Mouse (Mus musculus): Measurements from ENCODE around the gene Spock1.

Gene Spock1

DNA sequence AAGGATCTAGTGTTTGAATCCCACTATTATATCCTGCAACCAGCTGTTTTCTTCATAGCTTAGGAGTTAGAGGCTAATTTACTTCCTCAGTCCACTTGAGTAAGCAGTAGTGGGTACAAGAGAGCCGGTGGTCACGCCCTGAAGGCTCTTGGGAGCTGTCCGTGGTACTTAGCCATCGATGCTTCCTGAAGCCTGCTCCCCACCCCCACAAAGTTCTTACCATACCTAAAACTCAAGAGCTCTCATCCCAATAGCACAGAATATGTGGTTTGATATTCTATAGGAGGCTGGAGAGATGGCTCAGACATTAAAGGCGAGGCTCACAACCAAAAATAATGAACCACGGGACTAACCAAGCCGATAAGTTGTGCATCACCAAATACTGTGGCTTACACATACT is 40.5 kb downstream of the Spock1 start:
- ATAC-seq (ENCODE audit: insufficient number of reproducible peaks, low FRiP score, low TSS enrichment) = no peak

DNA sequence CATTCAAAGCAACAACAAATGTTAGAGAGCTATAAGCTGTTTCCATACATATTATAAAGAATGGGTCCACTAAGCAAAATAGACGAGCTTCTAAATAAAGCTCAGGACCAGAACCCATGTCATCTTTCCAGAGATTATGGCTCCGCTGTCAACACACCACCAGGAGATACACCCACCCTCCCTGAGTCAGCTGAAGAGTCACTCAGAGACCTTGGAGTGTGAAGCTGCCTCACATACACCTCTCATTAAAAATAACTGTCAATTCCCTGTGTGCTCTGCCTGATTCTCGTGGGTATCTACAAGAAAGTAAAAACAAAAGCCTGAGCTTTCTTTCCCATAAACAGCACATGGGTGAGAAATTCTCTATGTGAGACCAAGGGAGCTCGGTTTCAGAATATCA is 43.1 kb downstream of the Spock1 start:
- no peak for ATAC-seq (ENCODE audit: insufficient number of reproducible peaks, low FRiP score, low TSS enrichment)

DNA sequence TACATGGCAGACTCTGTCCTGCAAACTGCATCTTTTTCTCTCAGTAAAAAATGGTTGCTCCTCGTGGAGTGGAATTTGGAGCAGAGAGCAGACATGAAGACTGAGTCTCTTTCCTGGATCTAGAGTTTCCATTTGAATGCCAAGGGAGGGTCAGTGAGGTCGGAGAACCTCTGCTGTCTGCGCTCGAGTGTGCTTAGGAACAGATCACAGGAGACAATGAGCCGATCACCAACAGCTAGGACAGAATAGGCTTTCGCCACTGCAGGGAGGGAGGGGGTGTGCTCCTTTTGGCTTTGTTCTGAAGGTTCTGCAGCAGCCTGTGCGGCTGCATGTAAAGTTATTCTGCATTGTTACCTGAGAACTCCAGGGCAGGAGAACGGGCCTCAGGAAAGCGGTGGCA is 49.6 kb downstream of the Spock1 start:
- ATAC-seq (ENCODE audit: insufficient number of reproducible peaks, low FRiP score, low TSS enrichment) = no peak

DNA sequence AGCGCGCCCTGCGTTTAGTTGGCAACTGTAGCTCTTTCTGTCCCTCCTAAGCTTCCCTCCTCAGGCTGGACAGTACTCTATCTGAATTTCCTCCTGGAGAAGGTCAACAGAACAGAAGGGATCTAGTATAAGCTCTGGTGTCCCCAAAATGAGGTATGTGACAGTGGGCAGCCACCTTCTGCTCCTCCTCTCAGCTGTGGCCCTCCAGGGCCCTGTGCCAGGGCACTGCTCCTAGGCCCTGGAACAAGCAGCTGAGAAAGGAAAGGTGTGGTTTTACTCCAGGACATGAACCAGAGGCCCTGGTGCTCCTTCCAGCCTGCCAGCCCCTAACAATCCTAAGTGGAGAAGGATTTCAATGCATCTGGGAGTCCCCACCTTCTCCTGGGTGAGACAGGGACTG is 51.1 kb downstream of the Spock1 start:
- peak; percentile 70; the same call in 1 of the 2 replicates for ATAC-seq (ENCODE audit: insufficient number of reproducible peaks, low FRiP score, low TSS enrichment)

GRCm38 (mm10) chr13:57856311-57856853 is 51.8 kb downstream of the Spock1 start:
- no peak for ATAC-seq (ENCODE audit: insufficient number of reproducible peaks, low FRiP score, low TSS enrichment)

- ATAC-seq (ENCODE audit: insufficient number of reproducible peaks, low FRiP score, low TSS enrichment) = no peak
Observed at GRCm38 (mm10) chr13:57855766-57856165, 52.4 kb downstream of the Spock1 start.

DNA sequence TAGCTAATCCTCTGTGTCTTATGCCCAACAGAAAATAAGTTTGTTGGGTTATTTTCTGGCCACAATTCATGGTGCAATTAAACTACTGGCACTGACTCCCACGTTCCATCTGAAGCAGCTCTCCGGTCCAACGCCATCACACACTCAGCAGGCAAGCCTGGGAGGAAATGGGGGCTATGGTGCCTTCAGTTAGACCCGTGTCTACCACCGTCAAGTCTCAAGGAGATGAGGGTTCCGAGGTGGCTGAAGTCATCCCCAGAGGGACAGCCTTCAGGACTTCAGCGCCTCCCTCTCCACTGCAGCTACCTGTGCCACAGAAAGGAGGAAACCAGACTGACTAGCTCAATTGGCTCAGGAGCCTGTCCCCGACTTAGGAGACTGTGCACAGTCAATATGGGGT is 53.7 kb downstream of the Spock1 start:
- ATAC-seq (ENCODE audit: insufficient number of reproducible peaks, low FRiP score, low TSS enrichment) = no peak

DNA sequence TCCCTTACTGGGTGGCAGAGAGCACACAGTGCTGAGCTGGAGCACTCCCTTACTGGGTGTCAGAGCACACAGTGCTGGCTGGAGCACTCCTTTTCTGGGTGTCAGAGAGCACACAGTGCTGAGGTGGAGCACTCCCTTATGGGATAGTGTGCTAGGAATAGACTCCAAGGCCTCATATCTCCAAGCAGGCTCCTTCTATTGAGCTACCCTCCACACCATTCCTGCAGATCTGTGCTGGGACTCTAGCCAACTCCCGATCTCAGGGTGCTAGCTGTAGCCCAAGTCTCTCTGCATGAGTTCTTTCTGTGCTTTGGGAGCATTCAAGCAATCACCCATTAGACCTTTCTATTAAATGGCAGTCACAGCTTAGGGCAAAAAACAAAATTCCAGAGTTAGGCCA is 54.5 kb downstream of the Spock1 start:
- no peak for ATAC-seq (ENCODE audit: insufficient number of reproducible peaks, low FRiP score, low TSS enrichment)

- no peak for ATAC-seq (ENCODE audit: insufficient number of reproducible peaks, low FRiP score, low TSS enrichment)
Observed at GRCm38 (mm10) chr13:57853156-57853555, 55.0 kb downstream of the Spock1 start.

- ATAC-seq (ENCODE audit: insufficient number of reproducible peaks, low FRiP score, low TSS enrichment) = peak; percentile 64; the same call in 1 of the 2 replicates
Observed at GRCm38 (mm10) chr13:57848931-57849330, 59.2 kb downstream of the Spock1 start.

GRCm38 (mm10) chr13:57847101-57847500 is 61.0 kb downstream of the Spock1 start:
- ATAC-seq (ENCODE audit: insufficient number of reproducible peaks, low FRiP score, low TSS enrichment) = peak; percentile 47; the same call in 1 of the 2 replicates

- ATAC-seq (ENCODE audit: insufficient number of reproducible peaks, low FRiP score, low TSS enrichment) = no peak
Observed at GRCm38 (mm10) chr13:57846468-57846867, 61.7 kb downstream of the Spock1 start.

DNA sequence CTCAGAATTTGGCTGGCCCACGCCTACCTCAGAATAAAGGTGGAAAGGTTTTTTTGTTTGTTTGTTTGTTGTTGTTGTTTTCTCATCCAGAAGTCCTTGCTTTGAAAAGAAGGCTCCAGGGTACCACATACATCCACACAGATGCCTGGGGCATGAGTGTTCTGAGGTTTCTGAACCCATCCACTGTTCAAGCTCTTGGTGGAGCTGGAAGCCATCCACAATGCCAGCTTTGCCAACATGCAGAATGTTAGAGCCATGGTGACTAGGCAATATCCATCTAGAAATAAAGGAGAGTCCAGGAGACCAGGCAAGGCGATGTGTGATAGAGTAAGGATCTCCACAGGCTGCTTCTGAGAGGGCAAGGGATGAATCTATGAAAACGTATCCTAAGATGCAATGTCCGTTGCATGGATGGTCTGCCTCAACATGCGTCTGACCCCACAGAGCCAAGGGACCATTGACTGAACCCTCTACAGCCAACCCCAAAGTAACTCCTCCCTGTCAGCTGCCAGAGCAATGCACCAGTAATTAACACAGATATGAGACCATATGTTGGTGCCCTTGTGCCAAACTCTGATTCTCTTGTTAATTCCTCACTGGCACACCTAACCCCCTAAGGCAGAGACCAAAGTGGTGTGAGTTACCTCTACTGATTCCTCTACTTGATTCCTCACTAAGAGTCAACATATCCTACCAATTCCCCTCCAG is 66.8 kb downstream of the Spock1 start:
- ATAC-seq (ENCODE audit: insufficient number of reproducible peaks, low FRiP score, low TSS enrichment) = peak; percentile 83

DNA sequence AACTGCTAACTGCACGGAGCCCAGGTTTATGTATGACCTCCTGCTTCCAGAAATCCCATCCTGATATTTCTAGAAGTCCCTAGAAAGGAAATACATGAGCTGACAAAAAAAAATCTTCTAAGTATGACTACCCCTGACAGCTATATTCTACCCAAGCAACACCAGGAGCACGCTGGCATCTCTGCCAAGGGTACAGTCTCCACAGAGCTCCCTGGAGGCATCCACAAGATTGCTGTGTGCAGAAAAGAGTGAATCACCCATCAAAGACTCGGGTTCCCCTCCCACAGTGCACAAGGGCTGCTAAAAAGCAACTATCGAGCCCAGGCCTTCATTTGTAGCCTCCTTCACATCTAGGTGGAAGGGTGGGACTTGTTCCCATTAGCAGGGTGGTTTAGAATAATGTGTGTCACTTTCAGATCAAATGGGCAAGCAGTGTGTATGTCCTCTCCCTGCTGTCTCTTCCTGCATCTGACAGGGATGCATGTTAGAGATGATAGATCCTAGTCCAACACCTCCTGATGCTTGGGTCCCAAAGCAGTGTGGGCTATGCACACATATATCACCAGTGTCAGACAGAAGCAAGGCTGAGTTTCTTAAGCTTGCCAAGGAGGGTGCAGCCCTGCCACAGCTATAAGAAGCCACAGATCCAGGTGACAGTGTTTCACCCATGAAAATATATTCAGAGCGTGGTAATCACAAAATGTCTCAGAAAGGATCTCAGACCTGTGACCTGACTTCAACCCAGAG is 70.3 kb downstream of the Spock1 start:
- ATAC-seq (ENCODE audit: insufficient number of reproducible peaks, low FRiP score, low TSS enrichment) = no peak

DNA sequence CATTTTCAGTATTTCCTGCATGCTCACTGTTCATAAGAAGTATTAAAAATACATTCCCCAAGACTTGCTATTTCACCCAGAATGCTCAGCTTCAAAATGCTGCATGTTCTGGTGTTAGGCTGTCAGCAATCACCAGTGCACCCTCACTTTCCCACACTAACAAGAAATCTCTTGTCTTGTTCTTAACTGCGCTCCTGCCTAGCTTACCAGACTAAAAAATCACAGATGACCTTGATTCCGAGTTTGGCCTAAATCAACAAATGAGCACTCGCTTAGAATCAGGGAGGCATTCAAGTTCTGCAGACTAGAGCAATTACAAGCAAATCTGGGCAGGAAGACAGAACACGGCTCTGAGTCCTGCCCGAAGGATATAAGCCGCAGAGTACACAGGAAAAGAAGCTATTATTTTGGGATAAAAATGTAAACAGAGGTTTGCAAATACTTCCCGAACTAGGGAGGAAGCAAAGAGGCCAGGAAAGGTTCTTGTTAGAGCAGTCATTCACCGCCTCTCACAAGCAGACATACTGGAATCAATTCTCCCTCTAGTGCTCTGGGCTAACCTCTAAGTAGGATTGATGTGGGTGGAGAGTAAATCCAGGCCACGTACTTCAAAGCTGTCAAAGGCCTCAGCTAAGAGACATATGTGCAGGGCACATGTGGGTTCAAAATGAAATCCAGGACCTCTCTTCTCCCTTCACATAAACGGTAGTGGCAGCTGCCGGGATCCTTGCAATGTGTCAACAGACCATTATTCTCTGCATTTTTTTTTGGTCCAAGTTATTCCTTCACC is 76.6 kb downstream of the Spock1 start:
- no peak for ATAC-seq (ENCODE audit: insufficient number of reproducible peaks, low FRiP score, low TSS enrichment)

DNA sequence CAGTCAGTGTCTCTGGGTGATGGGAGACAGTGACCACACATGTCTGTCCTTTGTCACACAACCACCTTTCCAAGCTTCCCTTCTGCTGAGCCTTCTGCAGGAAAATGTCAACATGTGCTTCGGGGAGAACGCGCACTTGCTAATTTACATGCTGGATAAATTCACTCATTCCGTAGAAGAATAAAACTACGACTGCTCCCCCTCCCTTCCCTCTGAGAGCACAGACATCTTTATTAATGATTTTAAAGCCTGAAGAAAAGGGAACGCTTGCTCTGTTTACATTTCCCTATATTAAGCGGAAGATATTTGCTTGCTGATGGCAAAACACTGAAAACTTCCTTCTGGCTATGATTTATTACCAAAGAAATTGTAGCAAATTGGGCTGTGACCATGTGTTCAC is 77.2 kb downstream of the Spock1 start:
- ATAC-seq (ENCODE audit: insufficient number of reproducible peaks, low FRiP score, low TSS enrichment) = no peak

GRCm38 (mm10) chr13:57830091-57830490 is 78.0 kb downstream of the Spock1 start:
- ATAC-seq (ENCODE audit: insufficient number of reproducible peaks, low FRiP score, low TSS enrichment) = no peak

- peak; percentile 81; the same call in 1 of the 2 replicates for ATAC-seq (ENCODE audit: insufficient number of reproducible peaks, low FRiP score, low TSS enrichment)
Observed at GRCm38 (mm10) chr13:57816276-57816675, 91.9 kb downstream of the Spock1 start.

DNA sequence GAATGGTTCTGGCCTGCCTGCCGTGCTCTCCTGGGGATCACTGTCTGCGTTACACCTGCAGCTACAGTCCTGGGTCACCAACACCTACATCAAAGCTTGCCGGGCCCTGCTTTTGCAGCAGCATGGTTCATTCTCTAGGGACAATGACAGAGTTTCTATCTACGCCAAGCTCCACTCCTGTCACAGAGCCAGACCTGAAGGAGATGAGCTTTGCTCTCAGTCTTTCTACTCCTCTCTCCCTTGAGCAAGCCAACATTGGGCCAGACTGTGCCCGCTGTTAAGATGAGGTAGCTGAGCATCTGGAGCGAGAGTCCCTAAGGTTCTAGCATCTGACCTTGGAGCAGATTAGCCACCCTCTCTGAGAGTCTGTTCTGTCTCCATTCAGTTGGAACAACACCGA is 95.5 kb downstream of the Spock1 start:
- no peak for ATAC-seq (ENCODE audit: insufficient number of reproducible peaks, low FRiP score, low TSS enrichment)

GRCm38 (mm10) chr13:57811253-57811652 is 96.9 kb downstream of the Spock1 start:
- ATAC-seq (ENCODE audit: insufficient number of reproducible peaks, low FRiP score, low TSS enrichment) = no peak

- ATAC-seq (ENCODE audit: insufficient number of reproducible peaks, low FRiP score, low TSS enrichment) = no peak
Observed at GRCm38 (mm10) chr13:57810816-57811215, 97.3 kb downstream of the Spock1 start.
